18 mouse cellular contexts compared by ENCODE assay signal in genomic region chr15:12178126-12178525, GRCm38 (mm10). TPM values are rescaled to one million over a fixed set of nuclear protein-coding genes. Genes with fewer than 3 reads are reported as not detected.
A peak's percentile ranks its signal among the peaks of the same experiment; 100 is the strongest.
DNase-seq lines count a peak whose midpoint lies in the region; ATAC-seq and TF ChIP-seq lines count a peak whose summit lies in the region.
"Had no signal": no experiment of that assay in that cellular context is flagged by ENCODE, and none has a peak within 500 bp of the region (broad histone marks: within the 10 kb centered on the region; RNA-seq: fewer than 3 reads in every experiment).

No protein-coding gene starts in this region.

- H3K27ac ChIP-seq in hindbrain, postnatal 0 days: no peak overlapping the region
- no peak overlapping the region for H3K27ac ChIP-seq in hindbrain, embryonic 12.5 days
- no peak overlapping the region for H3K27ac ChIP-seq in midbrain, embryonic 14.5 days (replicated peaks; ENCODE audit: low read depth, low read length)
- H3K27ac ChIP-seq in midbrain, embryonic 15.5 days: no peak overlapping the region
- H3K27ac ChIP-seq: embryonic facial prominence, embryonic 15.5 days; heart, embryonic 15.5 days; left cerebral cortex, adult 2 months; liver, embryonic 13.5 days had no signal

- no peak for ATAC-seq in hindbrain, postnatal 0 days
- ATAC-seq in hindbrain, embryonic 12.5 days (ENCODE audit: low FRiP score): no peak
- ATAC-seq in midbrain, embryonic 14.5 days (ENCODE audit: low FRiP score, low TSS enrichment): no peak
- no peak for ATAC-seq in midbrain, embryonic 15.5 days (replicated peaks)
- no peak for ATAC-seq in granulocyte monocyte progenitor cell, adult 5-6 weeks (replicated peaks; ENCODE audit: poor library complexity, severe bottlenecking)

- no peak overlapping the region for H3K4me2 ChIP-seq in hindbrain, postnatal 0 days (ENCODE audit: low read depth, low read length)
- no peak overlapping the region for H3K4me2 ChIP-seq in hindbrain, embryonic 12.5 days (replicated peaks)
- H3K4me2 ChIP-seq in midbrain, embryonic 14.5 days (ENCODE audit: low read length): no peak overlapping the region
- no peak overlapping the region for H3K4me2 ChIP-seq in midbrain, embryonic 15.5 days
- H3K4me2 ChIP-seq: embryonic facial prominence, embryonic 15.5 days; heart, embryonic 15.5 days; liver, embryonic 13.5 days; lung, embryonic 14.5 days had no signal

- no peak for TF ChIP-seq POLR2A in brain, embryonic 14.5 days (IDR thresholded peaks at IDR 0.05; ENCODE audit: borderline replicate concordance, extremely low read depth, insufficient read depth, insufficient read length, poor library complexity, severe bottlenecking)

- H3K9ac ChIP-seq in hindbrain, postnatal 0 days (replicated peaks; ENCODE audit: low read length): no peak overlapping the region
- no peak overlapping the region for H3K9ac ChIP-seq in hindbrain, embryonic 12.5 days
- no peak overlapping the region for H3K9ac ChIP-seq in midbrain, embryonic 14.5 days (replicated peaks; ENCODE audit: low read length)
- no peak overlapping the region for H3K9ac ChIP-seq in midbrain, embryonic 15.5 days
- H3K9ac ChIP-seq: embryonic facial prominence, embryonic 15.5 days; heart, embryonic 15.5 days; liver, embryonic 13.5 days; lung, embryonic 14.5 days had no signal

- TF ChIP-seq CTCF in hindbrain, postnatal 0 days (IDR thresholded peaks at IDR 0.05; ENCODE audit: low read depth): no peak
- no peak for TF ChIP-seq CTCF in brain, embryonic 14.5 days (IDR thresholded peaks at IDR 0.05; ENCODE audit: borderline replicate concordance, extremely low read depth, insufficient read depth, insufficient read length)

- H3K4me1 ChIP-seq in hindbrain, postnatal 0 days (ENCODE audit: insufficient read depth, low read length): no peaks in the 10 kb centered on the region
- H3K4me1 ChIP-seq in hindbrain, embryonic 12.5 days: no peaks in the 10 kb centered on the region
- no peaks in the 10 kb centered on the region for H3K4me1 ChIP-seq in midbrain, embryonic 14.5 days (ENCODE audit: control insufficient read depth, insufficient read depth, low read length)
- no peaks in the 10 kb centered on the region for H3K4me1 ChIP-seq in midbrain, embryonic 15.5 days
- H3K4me1 ChIP-seq: embryonic facial prominence, embryonic 15.5 days; heart, embryonic 15.5 days had no signal

- H3K4me3 ChIP-seq in hindbrain, postnatal 0 days (ENCODE audit: low read length): no peak overlapping the region
- no peak overlapping the region for H3K4me3 ChIP-seq in hindbrain, embryonic 12.5 days
- no peak overlapping the region for H3K4me3 ChIP-seq in midbrain, embryonic 14.5 days (replicated peaks; ENCODE audit: low read depth, low read length)
- no peak overlapping the region for H3K4me3 ChIP-seq in midbrain, embryonic 15.5 days
- H3K4me3 ChIP-seq: embryonic facial prominence, embryonic 15.5 days; heart, embryonic 15.5 days; left cerebral cortex, adult 2 months; liver, embryonic 13.5 days; myocyte had no signal

- DNase-seq in hindbrain, postnatal 0 days (ENCODE audit: low spot score): peak; percentile 9
- peak; percentile 23 for DNase-seq in midbrain, embryonic 14.5 days
- peak; percentile 62 for DNase-seq in brain, embryonic 14.5 days (ENCODE audit: low read depth)
- DNase-seq in kidney, postnatal 10 days: peak; percentile 58
- DNase-seq: adrenal gland, adult 2 months; heart, adult 18-20 months; layer of hippocampus, adult 9-11 months; liver, embryonic 13.5 days; lung, embryonic 14.5 days; lung, postnatal 4 days; thymus, postnatal 25 days had no signal

- peaks cover 23% of the 10 kb centered on the region for H3K36me3 ChIP-seq in hindbrain, postnatal 0 days (ENCODE audit: insufficient read depth, low read length)
- H3K36me3 ChIP-seq in hindbrain, embryonic 12.5 days: peaks cover 62% of the 10 kb centered on the region
- peaks cover 64% of the 10 kb centered on the region for H3K36me3 ChIP-seq in midbrain, embryonic 14.5 days (ENCODE audit: control insufficient read depth, insufficient read depth, low read length)
- H3K36me3 ChIP-seq in midbrain, embryonic 15.5 days (replicated peaks): peaks cover 22% of the 10 kb centered on the region; the same call in 1 of the 2 replicates

- no peaks in the 10 kb centered on the region for H3K27me3 ChIP-seq in hindbrain, postnatal 0 days (ENCODE audit: insufficient read depth, low read length)
- no peaks in the 10 kb centered on the region for H3K27me3 ChIP-seq in hindbrain, embryonic 12.5 days
- no peaks in the 10 kb centered on the region for H3K27me3 ChIP-seq in midbrain, embryonic 14.5 days (ENCODE audit: control insufficient read depth, insufficient read depth, low read length)
- no peaks in the 10 kb centered on the region for H3K27me3 ChIP-seq in midbrain, embryonic 15.5 days (replicated peaks)
- H3K27me3 ChIP-seq: embryonic facial prominence, embryonic 15.5 days; heart, embryonic 15.5 days; liver, embryonic 13.5 days had no signal

- WGBS in hindbrain, postnatal 0 days: 50% methylated on average over 5 of the region's 5 CpGs
- WGBS in hindbrain, embryonic 12.5 days: 70% methylated on average over 5 of the region's 5 CpGs
- 54% methylated on average over 5 of the region's 5 CpGs for WGBS in midbrain, embryonic 14.5 days
- 54% methylated on average over 5 of the region's 5 CpGs for WGBS in midbrain, embryonic 15.5 days

- H3K9me3 ChIP-seq in hindbrain, postnatal 0 days (ENCODE audit: low read length): no peaks in the 10 kb centered on the region
- H3K9me3 ChIP-seq in hindbrain, embryonic 12.5 days (replicated peaks): no peaks in the 10 kb centered on the region
- H3K9me3 ChIP-seq in midbrain, embryonic 14.5 days (ENCODE audit: control insufficient read depth, low read length): no peaks in the 10 kb centered on the region
- no peaks in the 10 kb centered on the region for H3K9me3 ChIP-seq in midbrain, embryonic 15.5 days
- H3K9me3 ChIP-seq: embryonic facial prominence, embryonic 15.5 days; heart, embryonic 15.5 days; liver, embryonic 13.5 days had no signal

RNA-seq across cellular contexts. Expression of gene Mtmr12, which starts 26.7 kb away (rescaled TPM):
- total RNA-seq in hindbrain, postnatal 0 days (2014; rRNA removed): 10.7 and 12.6 TPM in 2 replicates
- polyA plus RNA-seq in hindbrain, postnatal 0 days (2015; fragmentation: Nextera tagmentation; extraction: Ambion mirVana): 5.5 and 5.7 TPM in 2 replicates
- polyA plus RNA-seq in hindbrain, embryonic 12.5 days (2016; fragmentation: Nextera tagmentation; extraction: Ambion mirVana): 16.5 and 16.6 TPM in 2 replicates
- polyA plus RNA-seq in midbrain, embryonic 14.5 days (2014; fragmentation: Nextera tagmentation; extraction: Ambion mirVana): 6.6 and 9.0 TPM in 2 replicates
- polyA plus RNA-seq in midbrain, embryonic 15.5 days (2015; fragmentation: Nextera tagmentation; extraction: Ambion mirVana): 8.3 and 9.6 TPM in 2 replicates
- polyA plus RNA-seq in brain, embryonic 14.5 days (2012; rRNA removed): 14.4 TPM in 2 replicates
- total RNA-seq in granulocyte monocyte progenitor cell, adult 5-6 weeks (2014; fragmentation: Nextera tagmentation): 7.8 and 10.3 TPM in 2 replicates
- 9.0 and 10.6 TPM in 2 replicates for total RNA-seq in granulocyte monocyte progenitor cell, adult 5-6 weeks (2017)

Comparison
In these comparisons a context has a peak if more than half of its experiments do, and no peak if none do; other contexts are left out.
1. DNase-seq: peak in every context shown above with its lines; median percentile 62 in brain, embryonic 14.5 days; 58 in kidney, postnatal 10 days; 23 in midbrain, embryonic 14.5 days; 9 in hindbrain, postnatal 0 days.